Mouse (Mus musculus) CH12.LX (cell line): ENCODE measurements around the gene Slc44a1. TPM values are rescaled to one million over a fixed set of nuclear protein-coding genes. Genes with fewer than 3 reads are reported as not detected.
A peak's percentile ranks its signal among the peaks of the same experiment; 100 is the strongest.

Source experiments
- DNase-seq: peaks from one replicate; pipeline ENCODE4 v3.0.0-alpha.2; 2013; ENCODE audit errors: extremely low read depth
- H3K27ac ChIP-seq: 2 replicates; pipeline ENCODE4 v1.5.1; 2012; ENCODE audit warnings: low read depth, mild to moderate bottlenecking, control low read depth, moderate library complexity; ENCODE audit not compliant: insufficient read depth
- H3K27me3 ChIP-seq: replicated peaks from 2 replicates; pipeline ENCODE3; 2012; ENCODE audit warnings: inconsistent platforms
- H3K36me3 ChIP-seq, 2 experiments: replicated peaks in 1 of 2; 2 replicates each; pipeline versions ENCODE3 to v1.6.1; 2012; ENCODE audit warnings: inconsistent platforms in 1 of 2, low read length in 1 of 2, mild to moderate bottlenecking in 1 of 2, mixed read lengths in 1 of 2, moderate library complexity in 1 of 2; ENCODE audit not compliant: control insufficient read depth in 1 of 2, insufficient read depth in 1 of 2
- H3K4me1 ChIP-seq, 2 experiments: 2 replicates each; pipeline ENCODE4 v1.6.1; 2012; ENCODE audit warnings: inconsistent platforms in 1 of 2, moderate library complexity in 1 of 2; ENCODE audit not compliant: insufficient read depth in 2 of 2, control insufficient read depth in 1 of 2
- H3K4me2 ChIP-seq: 2 replicates; pipeline ENCODE4 v1.6.1; 2012; ENCODE audit warnings: low read depth, mild to moderate bottlenecking, control low read depth; ENCODE audit not compliant: poor library complexity, insufficient read depth, severe bottlenecking
- H3K4me3 ChIP-seq, 3 experiments: fragments of 150-350 bp in 1 of 3; sonication (generic) in 1 of 3; replicated peaks in 1 of 3; 2 replicates each; pipeline versions ENCODE3 to v1.5.1; 2011 to 2012; ENCODE audit warnings: low read depth in 2 of 3, low read length in 2 of 3, mild to moderate bottlenecking in 2 of 3, moderate library complexity in 2 of 3, control low read depth in 1 of 3, improper control_type of control experiment in 1 of 3, inconsistent platforms in 1 of 3, mixed read lengths in 1 of 3; ENCODE audit not compliant: poor library complexity in 1 of 3
- H3K79me2 ChIP-seq: replicated peaks from 2 replicates; pipeline ENCODE4 v1.6.1; 2012; ENCODE audit warnings: mild to moderate bottlenecking, moderate library complexity; ENCODE audit not compliant: control insufficient read depth, poor library complexity, insufficient read depth, severe bottlenecking; ENCODE audit errors: extremely low read depth
- H3K9ac ChIP-seq: 2 replicates; pipeline ENCODE4 v1.6.1; 2012; ENCODE audit warnings: low read depth, mild to moderate bottlenecking, control low read depth, moderate library complexity; ENCODE audit not compliant: insufficient read depth
- H3K9me3 ChIP-seq: replicated peaks from 2 replicates; pipeline ENCODE3; 2012; ENCODE audit warnings: low read length, inconsistent platforms, mixed read lengths
- CHD1 ChIP-seq: IDR thresholded peaks from 2 replicates; pipeline ENCODE4 v1.6.1; 2012; ENCODE audit warnings: low read depth, low read length, improper control_type of control experiment, inconsistent platforms
- CTCF ChIP-seq, 2 experiments: IDR thresholded peaks in 1 of 2; conservative IDR thresholded peaks in 1 of 2; 2 replicates each; pipeline ENCODE4 v1.5.1; 2011 to 2012; ENCODE audit warnings: low read depth in 2 of 2, low read length in 2 of 2, improper control_type of control experiment in 1 of 2, inconsistent platforms in 1 of 2, mild to moderate bottlenecking in 1 of 2, moderate library complexity in 1 of 2
- E2F4 ChIP-seq: IDR thresholded peaks from 2 replicates; pipeline ENCODE4 v1.6.1; 2011; ENCODE audit warnings: low read depth, low read length, improper control_type of control experiment; ENCODE audit not compliant: insufficient replicate concordance
- JUN ChIP-seq: IDR thresholded peaks from 2 replicates; pipeline ENCODE4 v1.6.1; 2011; ENCODE audit warnings: low read depth, mild to moderate bottlenecking, low read length, improper control_type of control experiment, moderate library complexity; ENCODE audit not compliant: insufficient read depth
- JUND ChIP-seq: conservative IDR thresholded peaks from 2 replicates; pipeline ENCODE4 v1.6.1; 2011; ENCODE audit warnings: low read depth, low read length, improper control_type of control experiment
- KAT2A ChIP-seq: IDR thresholded peaks from 2 replicates; pipeline ENCODE4 v1.6.1; 2012; ENCODE audit warnings: low read length, improper control_type of control experiment, inconsistent platforms; ENCODE audit not compliant: insufficient replicate concordance
- MAX ChIP-seq: IDR thresholded peaks from 2 replicates; pipeline ENCODE4 v1.6.1; 2011; ENCODE audit warnings: low read length, improper control_type of control experiment
- MXI1 ChIP-seq: IDR thresholded peaks from 2 replicates; pipeline ENCODE4 v1.6.1; 2011; ENCODE audit warnings: mild to moderate bottlenecking, low read depth, low read length, improper control_type of control experiment
- NELFE ChIP-seq: IDR thresholded peaks from 2 replicates; pipeline ENCODE4 v1.6.1; 2011; ENCODE audit warnings: low read depth, low read length, improper control_type of control experiment
- NRF1 ChIP-seq: IDR thresholded peaks from 2 replicates; pipeline ENCODE4 v1.6.1; 2014; ENCODE audit warnings: low read depth, mild to moderate bottlenecking, inconsistent platforms, low read length, improper control_type of control experiment, moderate library complexity
- PAX5 ChIP-seq: IDR thresholded peaks from 2 replicates; pipeline ENCODE4 v1.6.1; 2012; ENCODE audit warnings: low read length, inconsistent platforms, mixed read lengths
- POLR2AphosphoS2 ChIP-seq: IDR thresholded peaks from 2 replicates; pipeline ENCODE4 v1.6.1; 2011; ENCODE audit warnings: low read depth, low read length, improper control_type of control experiment
- RAD21 ChIP-seq: IDR thresholded peaks from 2 replicates; pipeline ENCODE4 v1.6.1; 2011; ENCODE audit warnings: low read depth, mild to moderate bottlenecking, low read length, improper control_type of control experiment, moderate library complexity
- SIN3A ChIP-seq: IDR thresholded peaks from 2 replicates; pipeline ENCODE4 v1.6.1; 2012; ENCODE audit warnings: low read length, improper control_type of control experiment, inconsistent platforms
- SMC3 ChIP-seq: IDR thresholded peaks from 2 replicates; pipeline ENCODE4 v1.6.1; 2011; ENCODE audit warnings: low read depth, low read length, improper control_type of control experiment
- USF2 ChIP-seq: conservative IDR thresholded peaks from 2 replicates; pipeline ENCODE4 v1.6.1; 2011; ENCODE audit warnings: low read depth, low read length, improper control_type of control experiment
- ZKSCAN1 ChIP-seq: IDR thresholded peaks from 2 replicates; pipeline ENCODE4 v1.6.1; 2012; ENCODE audit warnings: low read depth, inconsistent platforms, low read length, improper control_type of control experiment, borderline replicate concordance
- ZMIZ1 ChIP-seq: IDR thresholded peaks from 2 replicates; pipeline ENCODE4 v1.6.1; 2012; ENCODE audit warnings: low read depth, mild to moderate bottlenecking, inconsistent platforms, low read length, improper control_type of control experiment
- dilution Hi-C: fragments of 300-500 bp; cut with MboI; formaldehyde crosslinking; loops from 2 replicates; pipeline ENCODE4 v1.14.3; 2020; ENCODE audit warnings: low sequenced_read_pairs; ENCODE audit not compliant: extremely low pct_unique_long_range_greater_than_20kb, extremely low pct_ligation_motif_present
- in situ Hi-C: fragments of 300-500 bp; cut with MboI; formaldehyde crosslinking; loops from 3 replicates; pipeline ENCODE4 v1.14.3; 2019; ENCODE audit warnings: low sequenced_read_pairs, low pct_ligation_motif_present, low pct_unique_long_range_greater_than_20kb, mixed read lengths
- polyA plus RNA-seq: library from polyadenylated mRNA; unstranded; fragments of >175 nt; gene quantifications from 2 replicates; pipeline ENCODE4 v1.2.1, GENCODE M21; 2012; ENCODE audit warnings: low read depth; ENCODE audit not compliant: insufficient read length
- total RNA-seq, 2 experiments: library from RNA; depleted of rRNA; stranded (reverse); fragments of 300-350 nt in 1 of 2; fragments of >200 nt in 1 of 2; gene quantifications; 2 replicates each; pipeline ENCODE4 v1.2.3; 2012 to 2014

The Slc44a1 gene
- total and polyA plus RNA-seq, 3 experiments = 5.4 to 9.3 (median 6.6) TPM

GRCm38 (mm10) chr4:53543421-53543820 lies 103.2 kb downstream of the Slc44a1 start:
- H3K79me2 ChIP-seq = no peaks in the 10 kb centered on the region
- no peak overlapping the region for H3K4me2 ChIP-seq
- in situ Hi-C loops = no loop called here
- H3K27ac ChIP-seq = no peak overlapping the region
- H3K36me3 ChIP-seq = peaks cover 0 to 25% of the 10 kb centered on the region in 2 experiments
- no peak for DNase-seq
- H3K9ac ChIP-seq = no peak overlapping the region
- H3K4me3 ChIP-seq = no peak overlapping the region
- dilution Hi-C loops = no loop called here
- TF ChIP-seq USF2 (no peak), JUND (no peak), KAT2A (no peak), MXI1 (no peak), E2F4 (no peak), SMC3 (no peak), PAX5 (no peak), SIN3A (no peak)
- no peaks in the 10 kb centered on the region for H3K27me3 ChIP-seq
- no peaks in the 10 kb centered on the region for H3K9me3 ChIP-seq
- no peaks in the 10 kb centered on the region for H3K4me1 ChIP-seq

DNA sequence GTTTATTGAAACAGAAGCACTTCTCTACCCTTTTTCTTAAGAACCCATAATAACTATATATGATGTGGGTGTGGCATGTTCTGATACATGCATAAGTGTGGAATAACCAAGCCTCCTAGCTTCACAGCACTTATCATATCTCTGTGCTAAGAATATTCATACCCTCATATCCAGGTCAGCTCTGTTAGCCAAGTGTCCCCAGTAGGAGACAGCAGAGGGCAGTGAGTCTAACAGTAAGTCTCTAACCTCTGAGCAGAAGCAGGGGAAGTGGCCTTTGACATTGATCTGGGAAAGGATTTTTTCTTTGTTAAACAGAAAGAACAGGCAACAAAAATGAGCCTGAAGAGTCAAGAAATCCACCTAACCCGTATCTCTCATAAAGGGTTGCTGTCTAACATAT lies 104.7 kb downstream of the Slc44a1 start:
- Histone ChIP-seq H3K36me3 (peaks cover 0 to 25% of the 10 kb centered on the region in 2 experiments), H3K27ac (no peak overlapping the region), H3K4me2 (no peak overlapping the region), H3K4me1 (no peaks in the 10 kb centered on the region), H3K79me2 (no peaks in the 10 kb centered on the region), H3K27me3 (no peaks in the 10 kb centered on the region), H3K9me3 (no peaks in the 10 kb centered on the region), H3K4me3 (no peak overlapping the region), H3K9ac (no peak overlapping the region)
- no peak for DNase-seq
- TF ChIP-seq ZKSCAN1 = no peak
- 0 out of 2 replicates have a peak, but pooled peaks have one; percentile 9 for TF ChIP-seq SMC3
- peak; percentile 4 for TF ChIP-seq RAD21
- TF ChIP-seq NRF1 = no peak
- TF ChIP-seq SIN3A = no peak
- no peak for TF ChIP-seq POLR2AphosphoS2
- no peak for TF ChIP-seq MAX
- TF ChIP-seq CTCF (conservative IDR thresholded peaks at IDR 0.05 in 1 of 2, IDR thresholded peaks at IDR 0.05 in 1 of 2; ENCODE audit: low read depth in 2 of 2, low read length in 2 of 2) = 0 out of 4 replicates have a peak, but pooled peaks of 1 of the 2 experiments have one; percentile 11
- no peak for TF ChIP-seq ZMIZ1
- no peak for TF ChIP-seq CHD1
- TF ChIP-seq JUN = no peak
- TF ChIP-seq NELFE = no peak
- dilution Hi-C loops = no loop called here
- in situ Hi-C loops = no loop called here
